Mouse (Mus musculus) lung, postnatal 0 days (tissue): ENCODE data around the gene Rbm26. TPM values are rescaled to one million over a fixed set of nuclear protein-coding genes. Genes with fewer than 3 reads are reported as not detected.

ENCODE experiments used
- ATAC-seq: fragments of 200-750 bp; cut with Nextera tagmentation; 2 replicates; pipeline ENCODE4 v1.8.0; 2017; ENCODE audit warnings: moderate library complexity
- DNase-seq: peaks from one replicate; pipeline ENCODE4 v3.0.0-alpha.2; 2016; ENCODE audit warnings: low spot score
- H3K27ac ChIP-seq: fragments of 300-500 bp; sonication (generic); 2 replicates; pipeline ENCODE4 v1.5.1; 2014; ENCODE audit warnings: antibody characterized with exemption, mild to moderate bottlenecking, low read length, mixed read lengths
- H3K27me3 ChIP-seq: fragments of 300-500 bp; sonication (generic); replicated peaks from 2 replicates; pipeline ENCODE4 v1.6.1; 2014; ENCODE audit warnings: low read length, mixed read lengths; ENCODE audit not compliant: insufficient read depth
- H3K36me3 ChIP-seq: fragments of 300-500 bp; sonication (generic); 2 replicates; pipeline ENCODE4 v1.6.1; 2014; ENCODE audit warnings: low read length, mixed read lengths; ENCODE audit not compliant: insufficient read depth
- H3K4me1 ChIP-seq: fragments of 300-500 bp; sonication (generic); 2 replicates; pipeline ENCODE4 v1.6.1; 2014; ENCODE audit warnings: antibody characterized with exemption, low read depth, low read length, mixed read lengths; ENCODE audit not compliant: insufficient read depth
- H3K4me2 ChIP-seq: fragments of 300-500 bp; sonication (generic); replicated peaks from 2 replicates; pipeline ENCODE4 v1.6.1; 2014; ENCODE audit warnings: low read depth, mild to moderate bottlenecking, low read length, moderate library complexity, mixed read lengths
- H3K4me3 ChIP-seq: fragments of 300-500 bp; sonication (generic); 2 replicates; pipeline ENCODE4 v1.5.1; 2014; ENCODE audit warnings: low read depth, low read length
- H3K9ac ChIP-seq: fragments of 300-500 bp; sonication (generic); replicated peaks from 2 replicates; pipeline ENCODE4 v1.6.1; 2014; ENCODE audit warnings: low read depth, mild to moderate bottlenecking
- H3K9me3 ChIP-seq: fragments of 300-500 bp; sonication (generic); 2 replicates; pipeline ENCODE4 v1.6.1; 2016; ENCODE audit warnings: low read length, mixed read lengths
- CTCF ChIP-seq: IDR thresholded peaks from 2 replicates; pipeline ENCODE4 v1.5.1; 2016; ENCODE audit warnings: antibody characterized with exemption, mild to moderate bottlenecking
- EP300 ChIP-seq: IDR thresholded peaks from 2 replicates; pipeline ENCODE4 v1.6.1; 2016; ENCODE audit warnings: antibody characterized with exemption, mild to moderate bottlenecking, control low read depth
- WGBS: fragments of 180-500 bp; shearing (Covaris S2); extraction: QIAGEN DNeasy Blood & Tissue Kit; methylation state at CpG from one replicate; pipeline ENCODE4 v1.1.7; 2014; 5-methylcytosine and 5-hydroxymethylcytosine counted together
- polyA plus RNA-seq: library from polyadenylated mRNA; unstranded; fragments of >200 nt; fragmentation: Nextera tagmentation; extraction: Ambion mirVana; gene quantifications from 2 replicates; pipeline ENCODE4 v1.2.1, GENCODE M21; 2015

The Rbm26 gene
- polyA plus RNA-seq, 1 experiment from 2014 or later = 22.8 TPM

- Histone ChIP-seq H3K4me1 (no peaks in the 10 kb centered on the region), H3K9ac (no peak overlapping the region), H3K36me3 (no peaks in the 10 kb centered on the region), H3K27me3 (no peaks in the 10 kb centered on the region), H3K9me3 (no peaks in the 10 kb centered on the region), H3K4me3 (no peak overlapping the region), H3K27ac (no peak overlapping the region), H3K4me2 (no peak overlapping the region)
- no peak for ATAC-seq
- 90% methylated on average over 2 of the region's 2 CpGs for WGBS
- no peak for DNase-seq
- no peak for TF ChIP-seq EP300
- no peak for TF ChIP-seq CTCF
Observed at GRCm38 (mm10) chr14:105106252-105106651, 70.9 kb downstream of the Rbm26 start.

DNA sequence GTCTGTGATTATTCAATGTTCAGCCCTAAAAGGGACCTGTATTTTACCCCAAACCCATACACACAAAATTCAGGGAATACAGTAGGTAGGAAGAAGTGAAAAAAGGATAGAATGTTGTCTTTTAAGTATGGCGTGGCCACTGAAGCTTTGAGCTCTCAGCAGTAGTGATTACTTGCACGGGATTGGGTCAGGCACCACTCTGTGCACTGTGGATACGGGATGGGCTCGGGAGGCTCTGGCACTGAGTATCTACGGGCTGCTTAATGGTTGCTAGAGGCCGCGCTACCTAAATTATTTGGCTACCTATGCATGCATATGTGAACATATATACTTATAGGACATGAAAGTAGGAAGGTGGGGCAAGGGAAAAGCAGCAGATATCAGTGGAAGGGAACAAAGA is 78.3 kb downstream of the Rbm26 start:
- no peaks in the 10 kb centered on the region for H3K36me3 ChIP-seq
- no peak overlapping the region for H3K9ac ChIP-seq
- H3K4me2 ChIP-seq = no peak overlapping the region
- WGBS = 79% methylated on average over 7 of the region's 7 CpGs
- H3K4me1 ChIP-seq = no peaks in the 10 kb centered on the region
- no peaks in the 10 kb centered on the region for H3K27me3 ChIP-seq
- TF ChIP-seq CTCF (no peak), EP300 (no peak)
- no peaks in the 10 kb centered on the region for H3K9me3 ChIP-seq
- no peak overlapping the region for H3K27ac ChIP-seq
- H3K4me3 ChIP-seq = no peak overlapping the region
- no peak for ATAC-seq
- DNase-seq = no peak

DNA sequence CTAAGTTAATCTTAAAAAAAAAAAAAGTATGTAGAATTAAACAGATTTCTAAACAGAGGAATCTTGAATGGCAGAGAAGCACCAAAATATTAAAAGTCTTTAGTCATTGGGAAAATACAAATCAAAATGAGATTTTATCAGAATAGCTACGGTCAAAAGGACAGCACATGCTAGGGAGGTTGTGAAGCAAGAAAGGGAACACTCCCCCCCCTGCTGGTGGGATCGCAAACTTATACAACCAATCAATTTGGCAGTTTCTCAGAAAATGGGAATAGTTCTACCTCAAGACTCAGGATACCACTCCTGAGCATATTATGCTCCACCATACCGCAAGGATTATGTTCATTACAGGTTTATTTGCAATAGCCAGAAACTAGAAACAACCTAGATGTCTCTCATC is 80.9 kb downstream of the Rbm26 start:
- H3K36me3 ChIP-seq = no peaks in the 10 kb centered on the region
- no peak overlapping the region for H3K4me3 ChIP-seq
- no peaks in the 10 kb centered on the region for H3K9me3 ChIP-seq
- no peak overlapping the region for H3K9ac ChIP-seq
- WGBS = 47% methylated on average over 3 of the region's 3 CpGs
- H3K4me1 ChIP-seq = no peaks in the 10 kb centered on the region
- TF ChIP-seq EP300 = no peak
- peak; percentile 33; the same call in 1 of the 2 replicates for TF ChIP-seq CTCF
- DNase-seq (no peak), ATAC-seq (no peak)
- no peak overlapping the region for H3K27ac ChIP-seq
- no peaks in the 10 kb centered on the region for H3K27me3 ChIP-seq
- H3K4me2 ChIP-seq = no peak overlapping the region

DNA sequence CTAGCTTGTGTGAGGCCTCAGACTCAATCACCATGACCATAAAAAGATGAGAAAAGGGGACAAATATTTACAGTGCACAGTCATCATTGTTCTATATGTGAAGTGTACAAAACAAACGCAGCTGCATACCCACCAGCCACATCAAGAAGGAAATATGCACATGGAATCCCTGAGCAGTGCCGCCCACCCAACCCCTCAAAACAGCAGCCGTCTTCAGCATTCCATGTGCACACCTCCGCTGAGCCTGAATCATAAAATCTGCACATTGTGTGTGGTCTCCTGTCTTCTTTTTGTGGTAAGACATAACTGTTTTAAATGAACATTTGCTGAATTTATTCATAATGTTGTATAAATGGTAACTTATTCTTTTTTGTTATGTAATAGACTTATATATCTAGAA is 90.1 kb downstream of the Rbm26 start:
- H3K27me3 ChIP-seq = no peaks in the 10 kb centered on the region
- no peak overlapping the region for H3K4me2 ChIP-seq
- no peak for ATAC-seq
- no peaks in the 10 kb centered on the region for H3K36me3 ChIP-seq
- H3K9ac ChIP-seq = no peak overlapping the region
- DNase-seq = no peak
- no peaks in the 10 kb centered on the region for H3K4me1 ChIP-seq
- no peak overlapping the region for H3K27ac ChIP-seq
- 51% methylated on average over 4 of the region's 4 CpGs for WGBS
- TF ChIP-seq CTCF = no peak
- no peak for TF ChIP-seq EP300
- H3K4me3 ChIP-seq = no peak overlapping the region
- H3K9me3 ChIP-seq = no peaks in the 10 kb centered on the region

DNA sequence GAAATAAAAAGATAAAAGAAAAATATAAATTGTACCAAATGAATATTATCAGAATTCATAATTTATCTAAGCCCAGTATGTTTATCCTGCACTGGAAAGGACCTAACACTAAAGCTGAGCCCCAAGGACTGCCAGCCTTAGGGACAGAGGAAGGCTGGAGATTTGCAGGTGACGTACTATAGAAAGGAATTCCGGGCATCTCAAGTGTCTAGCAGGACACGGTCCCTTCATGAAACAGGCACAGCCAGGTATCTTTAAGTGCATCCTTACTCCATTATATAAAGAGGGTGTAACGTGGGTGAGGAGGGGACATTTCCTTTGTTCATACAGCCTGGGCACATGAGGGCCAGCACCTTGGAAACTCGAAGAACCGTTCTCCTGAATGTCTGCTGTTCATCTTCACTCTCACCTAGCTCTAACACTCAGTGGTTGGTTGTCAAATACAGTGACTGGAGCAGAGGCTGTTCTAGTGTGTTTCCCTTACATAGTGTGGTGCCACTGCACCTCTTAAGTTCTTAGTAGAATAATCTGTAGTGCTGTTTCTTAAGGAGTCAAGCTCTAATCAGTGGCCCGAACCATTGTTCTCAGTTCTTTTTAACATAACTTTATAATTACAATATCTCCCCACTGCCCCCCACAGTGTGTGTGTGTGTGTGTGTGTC is 91.7 kb downstream of the Rbm26 start:
- peak; percentile 98 for ATAC-seq
- Histone ChIP-seq H3K4me2 (no peak overlapping the region), H3K4me3 (no peak overlapping the region), H3K9ac (no peak overlapping the region), H3K4me1 (no peaks in the 10 kb centered on the region), H3K9me3 (no peaks in the 10 kb centered on the region), H3K27ac (no peak overlapping the region), H3K36me3 (no peaks in the 10 kb centered on the region), H3K27me3 (no peaks in the 10 kb centered on the region)
- DNase-seq = peak; percentile 83
- TF ChIP-seq CTCF = no peak
- peak; percentile 85 for TF ChIP-seq EP300
- WGBS = 45% methylated on average over 7 of the region's 7 CpGs

- 44% methylated on average over 8 of the region's 8 CpGs for WGBS
- H3K27me3 ChIP-seq = no peaks in the 10 kb centered on the region
- no peak for TF ChIP-seq CTCF
- TF ChIP-seq EP300 = no peak
- no peaks in the 10 kb centered on the region for H3K9me3 ChIP-seq
- no peaks in the 10 kb centered on the region for H3K4me1 ChIP-seq
- no peaks in the 10 kb centered on the region for H3K36me3 ChIP-seq
- no peak overlapping the region for H3K4me2 ChIP-seq
- no peak overlapping the region for H3K27ac ChIP-seq
- H3K4me3 ChIP-seq = no peak overlapping the region
- no peak overlapping the region for H3K9ac ChIP-seq
- no peak for ATAC-seq
- DNase-seq = no peak
Observed at GRCm38 (mm10) chr14:105084757-105085330, 92.3 kb downstream of the Rbm26 start.
